Mouse (Mus musculus) liver (tissue): ENCODE data around the gene Slc2a8.
A peak's percentile ranks its signal among the peaks of the same experiment; 100 is the strongest.
"Not testable (repeated sequence)": the region's sequence is repeated elsewhere in the genome, so short reads cannot be mapped to it uniquely, and the experiment has no call there.

Experiments
- DNase-seq: peaks from one replicate; pipeline ENCODE4 v3.0.0-alpha.2; 2020; ENCODE audit warnings: mixed read lengths

The Slc2a8 gene

GRCm38 (mm10) chr2:32981725-32982271, at the start of gene Slc2a8:
Slc2a8 (minus strand) TSS chr2:32982083.
- peak; percentile 92 for DNase-seq

- DNase-seq: no peak
Observed at GRCm38 (mm10) chr2:33025040-33025439, 43.2 kb upstream of the Slc2a8 start.

- DNase-seq: no peak
Observed at GRCm38 (mm10) chr2:33024564-33024963, 42.7 kb upstream of the Slc2a8 start.

GRCm38 (mm10) chr2:33022846-33023245, 41.0 kb upstream of the Slc2a8 start:
- no peak for DNase-seq

- peak; percentile 58 for DNase-seq
Observed at GRCm38 (mm10) chr2:33018026-33018425, 36.1 kb upstream of the Slc2a8 start.

GRCm38 (mm10) chr2:33017191-33017590, 35.3 kb upstream of the Slc2a8 start:
- no peak for DNase-seq

- no peak for DNase-seq
Observed at GRCm38 (mm10) chr2:33014877-33015276, 33.0 kb upstream of the Slc2a8 start.

- not testable (repeated sequence) for DNase-seq
Observed at GRCm38 (mm10) chr2:33009055-33009454, 27.2 kb upstream of the Slc2a8 start.

GRCm38 (mm10) chr2:33005041-33005440, 23.2 kb upstream of the Slc2a8 start:
- DNase-seq: no peak

- DNase-seq: no peak
Observed at GRCm38 (mm10) chr2:33002144-33002543, 20.3 kb upstream of the Slc2a8 start.

GRCm38 (mm10) chr2:32999752-33000151, 17.9 kb upstream of the Slc2a8 start:
- no peak for DNase-seq

- DNase-seq: no peak
Observed at GRCm38 (mm10) chr2:32997792-32998191, 15.9 kb upstream of the Slc2a8 start.

GRCm38 (mm10) chr2:32997081-32997480, 15.2 kb upstream of the Slc2a8 start:
- DNase-seq: no peak

- DNase-seq: no peak
Observed at GRCm38 (mm10) chr2:32992130-32992529, 10.2 kb upstream of the Slc2a8 start.

- no peak for DNase-seq
Observed at GRCm38 (mm10) chr2:32990167-32990832, 8.4 kb upstream of the Slc2a8 start.

GRCm38 (mm10) chr2:32989376-32989775, 7.5 kb upstream of the Slc2a8 start:
- no peak for DNase-seq

GRCm38 (mm10) chr2:32985844-32986243, 4.0 kb upstream of the Slc2a8 start:
- DNase-seq: no peak

GRCm38 (mm10) chr2:32983617-32984016, 1.7 kb upstream of the Slc2a8 start:
- no peak for DNase-seq

GRCm38 (mm10) chr2:32982700-32983099, 817 bp upstream of the Slc2a8 start:
- DNase-seq: no peak

- peak; percentile 44 for DNase-seq
Observed at GRCm38 (mm10) chr2:32981281-32981680, 602 bp downstream of the Slc2a8 start.

GRCm38 (mm10) chr2:32979675-32980074, 2.2 kb downstream of the Slc2a8 start:
- DNase-seq: no peak

- DNase-seq: no peak
Observed at GRCm38 (mm10) chr2:32978675-32979074, 3.2 kb downstream of the Slc2a8 start.

GRCm38 (mm10) chr2:32977114-32977513, 4.8 kb downstream of the Slc2a8 start:
- DNase-seq: no peak

- no peak for DNase-seq
Observed at GRCm38 (mm10) chr2:32974216-32974615, 7.7 kb downstream of the Slc2a8 start.

GRCm38 (mm10) chr2:32971235-32971634, 10.6 kb downstream of the Slc2a8 start:
- DNase-seq: no peak
